9 mouse cellular contexts compared by ENCODE assay signal in genomic region chr6:84272520-84273311, GRCm38 (mm10).
DNase-seq lines count a peak whose midpoint lies in the region; ATAC-seq and TF ChIP-seq lines count a peak whose summit lies in the region.
"Had no signal": no experiment of that assay in that cellular context is flagged by ENCODE, and none has a peak within 500 bp of the region (broad histone marks: within the 10 kb centered on the region; RNA-seq: fewer than 3 reads in every experiment).

No protein-coding gene starts in this region.

- DNase-seq in ovary, postnatal 14 days (ENCODE audit: low spot score) = peak; percentile 18
- no peak for DNase-seq in ovary, postnatal 10 days (ENCODE audit: low spot score)
- peak; percentile 67 for DNase-seq in kidney, adult 11 months
- peak; percentile 45 to 64 for DNase-seq in left cerebral cortex, postnatal 10 days (ENCODE audit: extremely low spot score in 1 of 2, low spot score in 2 of 2)
- DNase-seq in right cerebral cortex, adult 18-20 months = peak; percentile 60
- no peak for DNase-seq in Muller cell, postnatal 12 days (ENCODE audit: inconsistent ontology term)
- DNase-seq in lung, adult 2 months = no peak

- ATAC-seq in forebrain, embryonic 16.5 days = peak; percentile 92

- H3K4me1 ChIP-seq in forebrain, embryonic 16.5 days (replicated peaks; ENCODE audit: control insufficient read depth, insufficient read depth, low read length) = peaks cover 11% of the 10 kb centered on the region
- H3K4me1 ChIP-seq in lung, adult 2 months (ENCODE audit: control insufficient read depth, insufficient read depth, low read length) = peaks cover 3% of the 10 kb centered on the region; the same call in 1 of the 2 replicates

- WGBS in forebrain, embryonic 16.5 days = 71% methylated on average over 6 of the region's 6 CpGs
- WGBS in lung, adult 2 months = 73% methylated on average over 6 of the region's 6 CpGs

- H3K4me3 ChIP-seq in forebrain, embryonic 16.5 days (replicated peaks; ENCODE audit: low read length) = no peak overlapping the region
- H3K4me3 ChIP-seq in lung, adult 2 months (replicated peaks; ENCODE audit: extremely low read depth, low read depth, low read length) = no peak overlapping the region
- H3K4me3 ChIP-seq: heart, embryonic 15.5 days had no signal

- H3K36me3 ChIP-seq in forebrain, embryonic 16.5 days (ENCODE audit: control insufficient read depth, insufficient read depth) = no peaks in the 10 kb centered on the region
- H3K36me3 ChIP-seq: heart, embryonic 15.5 days had no signal

- H3K27ac ChIP-seq in forebrain, embryonic 16.5 days (ENCODE audit: low read length) = no peak overlapping the region
- H3K27ac ChIP-seq: heart, embryonic 15.5 days had no signal

- H3K27me3 ChIP-seq in forebrain, embryonic 16.5 days (replicated peaks; ENCODE audit: control insufficient read depth, insufficient read depth, low read length) = no peaks in the 10 kb centered on the region

- intact Hi-C loops in left cerebral cortex, postnatal 10 days (cut with DNase I) = no loop called here

- H3K4me2 ChIP-seq in forebrain, embryonic 16.5 days (ENCODE audit: low read length) = no peak overlapping the region
- H3K4me2 ChIP-seq: heart, embryonic 15.5 days had no signal

- no peaks in the 10 kb centered on the region for H3K9me3 ChIP-seq in forebrain, embryonic 16.5 days (ENCODE audit: control insufficient read depth, low read length)
- H3K9me3 ChIP-seq: heart, embryonic 15.5 days had no signal

- no peak overlapping the region for H3K9ac ChIP-seq in forebrain, embryonic 16.5 days (replicated peaks; ENCODE audit: low read depth, low read length)
- H3K9ac ChIP-seq: heart, embryonic 15.5 days had no signal

- no peak for TF ChIP-seq POLR2A in lung, adult 2 months (IDR thresholded peaks at IDR 0.05; ENCODE audit: borderline replicate concordance, extremely low read depth, low read depth, low read length)

- TF ChIP-seq CTCF in lung, adult 2 months (IDR thresholded peaks at IDR 0.05; ENCODE audit: insufficient read depth, low read length) = no peak

Comparison
In these comparisons a context has a peak if more than half of its experiments do, and no peak if none do; other contexts are left out.
1. DNase-seq: peak in ovary, postnatal 14 days (single experiment), kidney, adult 11 months (single experiment), left cerebral cortex, postnatal 10 days (2 of 2) and right cerebral cortex, adult 18-20 months (single experiment); none in ovary, postnatal 10 days (single experiment), Muller cell, postnatal 12 days (single experiment) and lung, adult 2 months (single experiment).